Mouse (Mus musculus) kidney, postnatal 4 days (tissue): ENCODE data around the gene Mgat3.
A peak's percentile ranks its signal among the peaks of the same experiment; 100 is the strongest.

Experiments used
- DNase-seq, 2 experiments: peaks; one replicate each; pipeline ENCODE4 v3.0.0; 2021; ENCODE audit warnings: mixed read lengths in 2 of 2

The Mgat3 gene

DNA sequence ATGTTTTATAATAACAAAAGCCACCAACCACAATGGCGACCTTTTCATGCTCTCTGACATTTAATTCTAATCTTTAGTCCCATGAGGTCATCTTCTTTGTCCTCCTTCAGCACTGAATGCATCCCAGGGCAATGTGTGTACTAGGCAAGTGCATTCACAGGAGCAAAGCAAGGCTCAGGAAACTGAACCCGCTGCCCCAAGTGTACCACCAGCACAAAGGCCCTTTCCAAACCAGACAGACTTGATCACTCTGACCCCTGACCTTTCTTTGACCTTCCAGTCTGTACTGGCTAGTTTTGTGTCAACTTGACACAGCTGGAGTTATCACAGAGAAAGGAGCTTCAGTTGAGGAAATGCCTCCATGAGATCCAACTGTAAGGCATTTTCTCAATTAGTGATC, 58.8 kb downstream of the Mgat3 start:
- no peak for DNase-seq

DNA sequence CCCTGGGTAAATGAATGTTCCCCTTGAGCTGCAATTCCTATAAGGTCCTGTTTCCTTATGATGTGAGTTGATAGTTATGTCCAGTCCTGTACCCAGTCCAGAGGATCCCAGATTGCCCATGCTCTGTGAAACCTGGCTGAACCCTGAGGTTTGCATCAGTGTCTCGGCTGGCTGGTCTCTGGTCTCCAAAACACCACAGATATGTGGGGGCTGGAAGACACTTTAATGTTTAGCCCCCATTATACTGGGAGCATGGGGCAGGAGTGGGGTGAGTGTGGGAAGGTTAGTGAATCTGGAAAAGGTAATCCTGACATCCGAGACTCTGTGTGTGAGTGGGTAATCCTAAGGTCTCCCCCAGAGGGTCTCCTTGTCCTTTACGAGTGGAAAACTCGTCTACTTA, 59.5 kb downstream of the Mgat3 start:
- DNase-seq = peak in 1 of 2 experiments; percentile 15

DNA sequence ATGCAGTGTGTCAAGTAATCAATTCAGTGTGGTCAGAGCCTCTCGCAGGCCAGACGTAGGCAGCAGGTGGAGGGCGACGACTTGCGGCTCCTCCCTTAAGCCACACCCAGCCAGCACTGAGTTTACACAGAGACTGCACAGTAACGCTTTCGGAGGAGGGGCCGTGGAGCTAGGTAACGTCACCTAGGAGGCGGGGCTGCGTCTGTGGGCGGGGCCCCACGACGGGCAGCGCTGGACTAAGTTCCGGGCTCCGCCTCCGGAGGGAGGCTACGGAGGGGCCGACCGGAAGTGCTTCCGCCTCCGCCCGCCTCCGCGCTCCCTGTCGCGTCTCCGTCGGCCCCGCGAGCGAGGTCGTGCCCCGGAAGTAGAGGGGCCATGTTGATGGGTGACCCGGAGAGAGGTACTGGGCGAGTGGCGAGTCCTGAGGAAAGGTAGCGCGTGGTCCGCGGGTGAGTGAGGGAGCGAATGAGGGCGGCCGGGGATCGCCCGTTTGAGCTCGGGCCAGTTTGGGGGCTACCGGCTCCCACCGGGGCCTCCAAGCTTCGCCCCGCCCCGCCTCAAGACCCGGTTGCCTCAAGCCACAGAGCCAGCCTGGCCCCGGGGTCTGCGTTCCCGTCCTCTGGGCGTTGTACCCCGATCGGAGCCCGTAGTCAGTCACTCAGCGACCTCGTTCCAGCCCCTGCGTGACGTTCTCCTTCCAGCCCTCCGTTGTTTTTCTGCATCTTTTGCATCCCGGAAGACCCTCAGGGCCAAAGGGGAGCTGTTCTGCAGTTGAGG, 60.4 kb downstream of the Mgat3 start, which contains the start of gene Mief1:
Mief1 (plus strand) TSS at position 286 of the 777 bp plus-strand sequence.
- peak; percentile 99 for DNase-seq

DNA sequence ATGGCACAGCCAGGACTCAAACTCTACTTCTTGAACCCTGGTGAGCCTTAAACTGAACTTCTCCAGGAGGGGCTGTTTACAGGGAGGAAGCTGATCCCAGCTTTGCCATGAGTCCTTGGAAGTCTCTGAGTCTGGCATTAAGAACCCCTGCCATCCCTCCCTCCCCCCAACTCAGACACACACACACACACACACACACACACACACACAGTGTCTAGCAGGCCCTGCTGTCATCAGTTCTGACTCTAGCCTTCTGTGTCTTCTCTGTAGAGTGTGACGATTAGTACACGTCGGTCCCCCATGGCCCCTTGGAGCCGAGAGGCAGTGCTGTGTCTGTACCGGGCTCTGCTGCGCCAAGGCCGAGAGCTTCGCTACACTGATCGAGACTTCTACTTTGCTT, 62.0 kb downstream of the Mgat3 start, which contains the start of gene AC140267.1:
AC140267.1 (plus strand) TSS at position 301 of the 400 bp plus-strand sequence.
- no peak for DNase-seq

DNA sequence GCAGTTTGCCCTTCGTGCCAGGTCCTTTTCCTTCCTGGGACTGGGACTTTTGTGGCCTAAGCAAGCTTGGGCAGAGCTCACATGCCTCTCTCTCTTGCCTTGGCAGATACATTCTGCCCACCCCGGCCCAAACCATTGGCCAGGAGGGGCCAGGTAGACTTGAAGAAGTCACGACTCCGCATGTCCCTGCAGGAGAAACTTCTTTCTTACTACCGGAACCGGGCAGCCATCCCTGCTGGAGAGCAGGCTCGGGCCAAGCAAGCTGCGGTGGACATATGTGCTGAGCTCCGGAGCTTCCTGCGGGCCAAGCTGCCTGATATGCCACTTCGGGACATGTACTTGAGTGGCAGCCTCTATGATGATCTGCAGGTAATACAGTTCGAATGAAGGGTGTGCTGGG, 74.6 kb downstream of the Mgat3 start:
- DNase-seq = no peak

DNA sequence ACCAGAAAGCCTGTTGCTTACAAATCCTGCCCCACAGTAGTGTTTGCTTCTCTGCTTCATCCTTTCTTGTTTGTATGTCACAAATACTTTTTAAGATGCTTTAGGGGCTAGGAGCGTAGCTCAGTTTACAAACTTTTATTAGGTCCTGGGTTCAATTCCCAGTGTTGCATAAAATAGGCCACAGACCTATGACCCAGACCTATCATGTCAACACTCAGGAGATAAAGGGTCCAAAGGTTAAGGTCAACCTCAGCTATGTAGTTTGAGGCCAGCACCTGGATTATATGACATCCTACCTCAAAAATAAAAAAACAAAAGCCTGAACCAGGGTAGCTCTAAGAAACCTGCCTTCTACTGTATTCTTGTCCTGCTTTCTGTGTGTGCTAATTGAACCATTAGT, 75.1 kb downstream of the Mgat3 start:
- DNase-seq = no peak

DNA sequence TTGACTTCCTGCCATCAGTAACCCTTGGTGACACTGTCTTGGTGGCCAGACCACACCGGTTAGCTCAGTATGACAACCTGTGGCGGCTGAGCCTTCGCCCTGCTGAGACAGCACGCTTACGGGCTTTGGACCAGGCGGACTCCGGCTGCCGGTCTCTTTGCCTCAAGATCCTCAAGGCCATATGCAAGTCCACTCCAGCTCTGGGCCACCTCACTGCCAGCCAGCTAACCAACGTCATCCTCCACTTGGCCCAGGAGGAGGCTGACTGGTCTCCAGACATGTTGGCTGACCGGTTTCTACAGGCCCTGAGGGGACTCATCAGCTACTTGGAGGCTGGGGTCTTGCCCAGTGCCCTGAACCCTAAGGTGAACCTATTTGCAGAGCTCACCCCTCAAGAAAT, 76.2 kb downstream of the Mgat3 start:
- no peak for DNase-seq

DNA sequence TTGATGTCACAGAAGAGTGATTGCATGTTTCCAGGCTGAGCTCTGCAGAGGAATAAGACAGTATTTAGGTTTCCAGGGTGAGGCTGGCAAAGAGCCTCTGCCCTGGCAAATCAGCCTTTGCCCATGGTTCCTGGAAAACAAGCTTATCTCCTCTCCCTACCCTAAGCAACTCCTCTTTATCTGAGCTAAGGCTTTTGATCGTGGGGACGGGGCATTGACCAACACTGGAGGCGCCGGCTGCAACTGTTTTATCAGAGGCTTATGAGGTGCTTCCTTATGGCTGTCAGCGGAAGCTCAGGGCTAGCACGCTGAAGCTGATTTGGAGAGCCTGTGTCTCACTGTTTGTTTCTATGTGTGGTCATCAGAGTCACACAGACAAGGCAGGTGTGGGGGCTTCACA, 77.1 kb downstream of the Mgat3 start:
- no peak for DNase-seq

DNA sequence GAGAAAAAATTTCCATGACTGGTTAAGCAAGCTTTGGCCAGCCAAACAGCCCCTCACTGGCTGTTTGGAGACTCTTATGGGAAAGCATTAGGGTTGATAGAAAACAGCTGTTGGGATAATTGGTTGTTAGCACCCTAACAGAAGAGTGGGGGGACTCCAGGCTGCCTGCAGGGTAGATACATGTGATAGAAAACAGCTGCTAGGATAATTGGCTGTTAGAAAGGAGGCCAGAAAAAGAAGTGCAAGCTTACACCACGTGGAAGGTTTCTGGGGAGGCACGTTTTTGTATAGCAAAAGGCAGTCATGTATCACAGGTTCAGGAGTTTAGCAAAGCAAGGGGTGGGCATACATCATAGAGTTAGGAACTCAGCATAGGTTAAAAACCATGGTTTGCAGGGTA, 80.0 kb downstream of the Mgat3 start:
- DNase-seq = peak in 1 of 2 experiments; percentile 38

DNA sequence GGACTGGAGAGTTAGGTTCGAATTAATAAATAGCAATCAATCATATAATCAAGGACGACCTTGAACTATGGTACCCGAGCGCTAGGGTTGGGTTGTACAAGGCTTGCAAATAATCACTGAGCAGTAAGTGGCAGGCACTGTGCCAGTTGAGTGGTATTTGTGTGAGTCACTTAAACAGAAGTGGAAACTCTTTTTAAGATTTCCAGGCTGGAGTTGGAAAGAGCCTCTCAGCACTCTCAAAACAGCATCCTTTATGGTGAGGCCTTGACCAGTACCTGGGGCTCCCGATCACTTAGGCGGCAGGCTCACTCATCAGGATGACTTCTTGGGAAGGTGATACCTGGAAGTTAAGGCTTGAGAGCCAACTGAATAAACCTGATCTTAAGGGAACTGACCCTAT, 80.7 kb downstream of the Mgat3 start:
- peak; percentile 34 to 58 for DNase-seq

DNA sequence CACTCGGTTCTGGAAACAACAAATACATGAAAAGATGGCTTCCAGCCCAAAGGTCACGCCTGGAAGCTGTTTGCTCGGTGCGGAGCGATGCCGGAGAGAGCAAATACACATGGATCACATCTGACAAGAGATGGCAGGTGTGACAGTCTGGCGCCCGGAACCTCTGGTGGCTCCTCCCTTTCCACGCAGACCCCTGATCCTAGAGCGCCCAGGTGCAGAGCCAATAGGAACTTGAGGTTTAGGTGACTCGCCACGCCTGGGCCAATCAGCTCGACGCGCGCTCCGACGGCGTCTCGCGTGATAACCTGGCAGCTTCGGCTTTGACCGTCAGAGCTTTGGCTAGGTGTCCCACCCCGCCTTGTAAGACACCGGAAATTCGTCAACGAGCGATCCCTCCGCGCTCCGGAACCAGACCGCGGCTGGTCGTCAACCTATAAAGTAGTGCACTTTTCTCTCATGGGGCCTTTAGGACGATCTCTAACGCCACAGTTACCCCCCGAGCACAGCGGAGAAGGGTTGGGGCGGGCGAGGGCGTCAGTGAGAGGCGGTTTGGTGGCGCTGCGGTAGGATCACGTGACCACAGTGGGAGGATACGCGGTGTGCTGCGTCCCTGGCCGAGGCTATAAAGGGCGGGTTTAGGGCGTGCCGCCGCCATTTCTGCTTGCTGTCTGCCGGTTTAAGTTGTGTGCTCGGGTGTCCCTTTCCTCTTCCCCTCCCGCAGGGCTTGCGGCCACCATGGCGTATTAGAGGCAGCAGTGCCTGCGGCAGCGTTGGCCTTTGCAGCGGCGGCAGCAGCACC, 81.5 kb downstream of the Mgat3 start, which contains the start of gene Atf4:
Atf4 (plus strand) TSS at position 338 of the 799 bp plus-strand sequence.
- peak; percentile 97 to 99 for DNase-seq

DNA sequence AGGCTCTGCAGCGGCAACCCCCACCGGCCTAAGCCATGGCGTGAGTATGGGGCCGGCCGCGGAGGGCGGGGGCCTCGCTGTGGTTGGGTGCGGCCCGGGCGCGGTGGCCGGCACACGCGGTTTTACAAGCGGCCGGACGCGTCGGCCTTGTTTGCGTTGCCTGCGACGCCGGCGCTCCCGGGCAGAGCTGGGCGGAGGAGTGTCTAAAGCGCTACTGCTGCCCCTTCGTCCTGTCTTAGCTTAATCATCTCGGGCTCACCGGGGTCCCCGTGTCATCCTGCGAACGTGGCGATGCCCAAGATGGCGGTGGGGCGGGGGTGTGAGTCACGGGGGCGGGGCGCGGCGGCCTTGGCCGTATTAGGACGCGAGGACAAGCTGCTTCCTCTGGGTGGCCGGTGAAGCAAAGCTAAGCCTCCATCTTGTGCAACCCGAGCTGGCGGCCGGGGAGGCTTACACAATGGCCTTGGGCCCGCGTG, 82.2 kb downstream of the Mgat3 start:
- DNase-seq = peak; percentile 88 to 95

DNA sequence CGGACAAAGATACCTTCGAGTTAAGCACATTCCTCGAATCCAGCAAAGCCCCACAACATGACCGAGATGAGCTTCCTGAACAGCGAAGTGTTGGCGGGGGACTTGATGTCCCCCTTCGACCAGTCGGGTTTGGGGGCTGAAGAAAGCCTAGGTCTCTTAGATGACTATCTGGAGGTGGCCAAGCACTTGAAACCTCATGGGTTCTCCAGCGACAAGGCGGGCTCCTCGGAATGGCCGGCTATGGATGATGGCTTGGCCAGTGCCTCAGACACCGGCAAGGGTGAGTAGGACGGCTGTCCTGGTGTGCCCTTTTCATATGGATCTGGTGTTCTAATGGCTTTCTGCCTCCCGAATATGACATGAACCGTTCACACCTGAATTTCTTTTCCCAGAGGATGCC, 82.7 kb downstream of the Mgat3 start:
- DNase-seq = peak in 1 of 2 experiments; percentile 30

DNA sequence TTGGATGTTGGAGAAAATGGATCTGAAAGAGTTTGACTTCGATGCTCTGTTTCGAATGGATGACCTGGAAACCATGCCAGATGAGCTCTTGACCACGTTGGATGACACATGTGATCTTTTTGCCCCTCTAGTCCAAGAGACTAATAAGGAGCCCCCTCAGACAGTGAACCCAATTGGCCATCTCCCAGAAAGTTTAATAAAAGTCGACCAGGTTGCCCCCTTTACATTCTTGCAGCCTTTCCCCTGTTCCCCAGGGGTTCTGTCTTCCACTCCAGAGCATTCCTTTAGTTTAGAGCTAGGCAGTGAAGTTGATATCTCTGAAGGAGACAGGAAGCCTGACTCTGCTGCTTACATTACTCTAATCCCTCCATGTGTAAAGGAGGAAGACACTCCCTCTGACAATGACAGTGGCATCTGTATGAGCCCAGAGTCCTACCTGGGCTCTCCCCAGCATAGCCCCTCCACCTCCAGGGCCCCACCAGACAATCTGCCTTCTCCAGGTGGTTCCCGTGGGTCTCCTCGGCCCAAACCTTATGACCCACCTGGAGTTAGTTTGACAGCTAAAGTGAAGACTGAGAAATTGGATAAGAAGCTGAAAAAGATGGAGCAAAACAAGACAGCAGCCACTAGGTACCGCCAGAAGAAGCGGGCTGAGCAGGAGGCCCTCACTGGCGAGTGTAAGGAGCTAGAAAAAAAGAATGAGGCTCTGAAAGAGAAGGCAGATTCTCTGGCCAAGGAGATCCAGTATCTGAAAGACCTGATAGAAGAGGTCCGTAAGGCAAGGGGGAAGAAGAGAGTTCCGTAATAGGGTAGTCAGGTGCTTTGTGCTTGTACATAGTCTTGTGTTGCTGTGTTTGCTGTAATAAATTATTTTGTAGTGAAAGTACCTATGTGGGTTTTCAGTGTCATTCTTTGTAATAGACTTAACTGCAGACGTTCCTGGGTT, 83.4 kb downstream of the Mgat3 start:
- peak in 1 of 2 experiments; percentile 11 for DNase-seq

DNA sequence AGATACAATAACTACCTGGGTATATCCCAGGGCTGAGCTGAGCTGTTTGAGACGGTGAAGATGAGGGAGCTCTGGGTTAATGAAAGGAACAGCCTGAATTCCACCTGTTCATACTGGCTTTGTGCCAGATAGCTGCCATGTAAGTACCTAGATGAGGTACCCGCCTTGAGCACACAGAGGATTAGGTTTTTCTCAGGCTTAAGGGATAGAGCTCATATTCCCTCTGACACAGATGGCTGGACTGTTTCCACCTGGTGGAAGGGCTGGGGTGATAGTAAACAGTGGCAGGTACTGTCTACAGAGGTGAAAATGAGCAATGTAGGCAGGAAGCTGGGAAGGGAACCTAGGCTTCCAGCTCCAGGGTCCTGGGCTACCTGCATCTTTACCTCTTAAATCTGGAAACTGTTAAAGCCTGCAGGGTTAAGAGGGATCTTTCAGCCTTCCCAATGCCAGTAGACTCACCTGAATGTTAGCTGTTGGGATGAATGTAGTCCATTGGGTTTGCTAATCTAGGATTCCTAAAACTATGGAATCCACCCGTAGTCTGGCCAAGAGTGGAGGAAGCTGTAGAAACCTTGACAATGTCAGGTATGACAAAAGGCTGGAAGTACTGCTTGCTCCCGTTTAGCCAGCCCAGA, 84.2 kb downstream of the Mgat3 start:
- peak; percentile 23 to 29 for DNase-seq

DNA sequence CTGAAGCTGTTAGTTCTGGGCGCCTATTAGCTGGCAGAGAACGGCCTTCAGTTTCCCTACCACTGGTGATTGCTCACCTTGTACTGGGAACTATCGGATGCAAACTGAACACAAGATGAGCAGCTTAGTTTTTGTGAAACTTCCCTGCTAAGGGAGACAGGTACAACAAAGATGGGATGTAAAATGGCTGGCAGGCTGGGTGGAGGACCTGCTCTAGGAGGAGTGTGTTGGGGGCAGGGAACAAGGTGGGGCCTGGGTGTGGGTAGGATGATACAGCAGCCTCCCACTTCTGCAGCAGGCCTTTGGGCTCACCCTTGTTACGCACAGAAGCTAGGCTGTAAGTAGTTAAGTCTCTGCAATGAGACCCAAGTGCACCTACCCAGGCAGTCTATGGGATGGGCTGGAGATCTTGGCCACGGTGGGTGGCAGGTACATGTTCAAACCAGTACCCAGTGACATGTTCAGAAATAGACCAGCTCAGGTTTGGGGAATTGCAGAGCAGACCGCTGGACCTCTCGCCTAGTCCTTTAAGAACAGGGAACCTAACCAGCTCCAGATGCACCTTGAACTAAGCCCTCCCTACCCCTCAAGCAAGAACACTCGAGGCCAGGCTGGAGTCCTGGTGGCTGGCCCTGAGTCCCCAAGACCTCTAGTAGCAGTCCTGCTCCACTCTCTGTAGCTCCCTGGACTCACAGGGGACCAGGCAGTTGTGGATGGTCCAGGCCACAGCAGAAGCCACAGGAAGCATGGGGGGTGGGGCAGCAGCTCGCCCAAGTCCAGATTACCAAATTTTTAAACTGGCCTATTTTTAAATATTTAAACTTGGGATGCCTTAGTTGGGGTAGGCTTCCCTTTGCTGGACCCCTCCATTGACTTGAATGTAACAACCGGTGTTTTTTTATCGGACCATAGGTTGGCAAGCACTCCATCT, 85.0 kb downstream of the Mgat3 start:
- peak; percentile 36 to 54 for DNase-seq

DNA sequence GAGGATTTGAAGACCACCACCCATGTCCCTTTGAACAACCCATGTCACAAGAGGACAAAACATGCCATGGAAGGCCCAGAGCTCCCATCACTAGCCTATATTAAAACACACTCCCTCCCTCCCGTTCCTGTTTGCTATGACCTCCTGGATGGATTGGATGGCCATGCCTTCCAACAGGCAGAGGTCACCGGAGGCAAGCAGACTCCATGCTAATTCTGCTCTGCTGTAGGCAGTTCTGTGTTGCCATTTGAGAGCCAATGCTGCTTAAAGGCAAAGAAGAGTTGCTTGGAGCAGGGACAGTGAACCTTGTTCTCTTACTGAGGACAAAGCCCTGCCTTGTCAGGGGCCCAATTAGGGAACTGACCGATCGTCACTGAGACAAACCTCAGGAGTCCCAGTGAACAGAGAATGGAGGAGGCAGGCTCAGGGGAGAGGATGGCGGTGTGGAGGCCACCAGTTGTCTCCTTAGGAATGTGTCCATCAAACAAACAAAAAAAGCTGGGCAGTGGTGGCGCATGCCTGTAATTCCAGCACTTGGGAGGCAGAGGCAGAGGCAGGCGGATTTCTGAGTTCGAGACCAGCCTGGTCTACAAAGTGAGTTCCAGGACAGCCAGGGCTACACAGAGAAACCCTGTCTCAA, 86.0 kb downstream of the Mgat3 start:
- DNase-seq = peak in 1 of 2 experiments; percentile 7

DNA sequence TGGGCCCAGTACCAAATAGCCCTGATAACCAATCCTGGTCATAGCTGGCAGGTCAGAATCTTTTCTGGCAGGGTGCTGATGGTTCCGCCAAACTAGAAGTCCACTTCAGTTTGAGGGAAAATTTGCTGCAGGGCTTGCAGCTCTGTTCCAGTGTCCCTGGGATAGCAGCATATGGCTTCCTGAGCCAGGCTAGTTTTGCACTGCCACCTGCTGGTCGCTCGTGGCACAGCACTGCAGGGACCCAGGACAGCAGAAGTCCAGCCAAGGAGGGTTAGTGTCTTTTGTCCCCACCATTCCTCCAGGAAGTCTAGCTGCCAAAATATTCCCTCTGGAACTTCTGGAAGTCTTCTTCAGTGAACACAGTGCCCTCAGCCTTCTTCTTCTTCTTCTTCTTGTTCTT, 87.2 kb downstream of the Mgat3 start:
- DNase-seq = peak; percentile 93 to 94

DNA sequence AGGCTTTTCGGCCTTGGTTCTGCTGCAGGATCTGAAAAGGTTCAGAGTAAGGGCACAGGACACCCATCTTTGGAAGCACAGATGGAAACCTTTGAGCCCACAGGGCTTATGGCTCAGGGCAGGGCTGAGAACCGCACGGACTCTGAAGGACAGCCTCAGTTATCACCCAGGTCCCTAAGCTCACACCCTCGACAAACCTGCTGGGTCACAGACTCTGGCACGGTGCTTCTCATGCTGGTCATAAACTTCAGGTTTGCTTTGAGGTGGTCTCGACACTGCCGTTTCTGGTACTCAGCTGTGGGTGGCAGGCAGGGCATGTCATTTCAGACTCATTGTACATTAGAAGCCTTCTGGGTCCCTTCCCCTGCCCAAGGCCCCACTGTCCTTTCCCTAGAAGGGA, 87.6 kb downstream of the Mgat3 start:
- no peak for DNase-seq
